Mouse (Mus musculus): ENCODE results near the gene Gabpb2.

Gene Gabpb2

GRCm38 (mm10) chr3:95194721-95195135, 23.0 kb downstream of the Gabpb2 start:
- DNase-seq: peak; percentile 39 to 55

- DNase-seq: no peak
Observed at GRCm38 (mm10) chr3:95186888-95187287, 30.8 kb downstream of the Gabpb2 start.

- DNase-seq: no peak
Observed at GRCm38 (mm10) chr3:95186100-95186499, 31.6 kb downstream of the Gabpb2 start.

GRCm38 (mm10) chr3:95184796-95185577, 32.7 kb downstream of the Gabpb2 start:
- DNase-seq: no peak

GRCm38 (mm10) chr3:95181841-95182240, 35.9 kb downstream of the Gabpb2 start:
- DNase-seq: no peak

- no peak for DNase-seq
Observed at GRCm38 (mm10) chr3:95179890-95180289, 37.8 kb downstream of the Gabpb2 start.

GRCm38 (mm10) chr3:95178948-95179347, 38.8 kb downstream of the Gabpb2 start:
- no peak for DNase-seq

- no peak for DNase-seq
Observed at GRCm38 (mm10) chr3:95177583-95177982, 40.1 kb downstream of the Gabpb2 start.

- DNase-seq: no peak
Observed at GRCm38 (mm10) chr3:95176500-95176899, 41.2 kb downstream of the Gabpb2 start.

GRCm38 (mm10) chr3:95174011-95174592, 43.6 kb downstream of the Gabpb2 start:
- peak; percentile 76 to 90 for DNase-seq

- peak in 1 of 2 experiments; percentile 31 for DNase-seq
Observed at GRCm38 (mm10) chr3:95173256-95173949, 44.3 kb downstream of the Gabpb2 start.

GRCm38 (mm10) chr3:95172526-95173255, 45.0 kb downstream of the Gabpb2 start:
- DNase-seq: no peak

GRCm38 (mm10) chr3:95171105-95171504, 46.6 kb downstream of the Gabpb2 start:
- no peak for DNase-seq

GRCm38 (mm10) chr3:95169996-95170395, 47.7 kb downstream of the Gabpb2 start:
- no peak for DNase-seq

- DNase-seq: no peak
Observed at GRCm38 (mm10) chr3:95164840-95165239, 52.9 kb downstream of the Gabpb2 start.

- DNase-seq: no peak
Observed at GRCm38 (mm10) chr3:95164256-95164550, 53.5 kb downstream of the Gabpb2 start.

- no peak for DNase-seq
Observed at GRCm38 (mm10) chr3:95163419-95164255, 54.1 kb downstream of the Gabpb2 start.

GRCm38 (mm10) chr3:95162345-95162628, 55.4 kb downstream of the Gabpb2 start:
- DNase-seq: no peak

- no peak for DNase-seq
Observed at GRCm38 (mm10) chr3:95161618-95162344, 55.9 kb downstream of the Gabpb2 start.

GRCm38 (mm10) chr3:95161041-95161551, 56.6 kb downstream of the Gabpb2 start:
- DNase-seq: no peak

Data from kidney, adult 8-10 months (tissue).